Mouse (Mus musculus): ENCODE measurements around the gene E2f6.

GRCm38 (mm10) chr12:16803956-16804430 is 6.8 kb upstream of the E2f6 start:
- no peak for TF ChIP-seq POLR2A (IDR thresholded peaks at IDR 0.05; ENCODE audit: extremely low read depth, insufficient read depth, low read length)
- no peak for TF ChIP-seq CTCF (IDR thresholded peaks at IDR 0.05; ENCODE audit: low read depth, low read length)
